Mouse (Mus musculus): ENCODE measurements around the gene Bcl2. TPM values are rescaled to one million over a fixed set of nuclear protein-coding genes. Genes with fewer than 3 reads are reported as not detected.

Bcl2 gene
- polyA plus RNA-seq, 1 experiment from 2014 or later: 18.1 TPM

- 55% methylated on average over 8 of the region's 8 CpGs for WGBS
- no peak for ATAC-seq (ENCODE audit: insufficient number of reproducible peaks, insufficient read depth, low FRiP score, low TSS enrichment)
Measured at GRCm38 (mm10) chr1:106612166-106613031, 101.7 kb downstream of the Bcl2 start.

DNA sequence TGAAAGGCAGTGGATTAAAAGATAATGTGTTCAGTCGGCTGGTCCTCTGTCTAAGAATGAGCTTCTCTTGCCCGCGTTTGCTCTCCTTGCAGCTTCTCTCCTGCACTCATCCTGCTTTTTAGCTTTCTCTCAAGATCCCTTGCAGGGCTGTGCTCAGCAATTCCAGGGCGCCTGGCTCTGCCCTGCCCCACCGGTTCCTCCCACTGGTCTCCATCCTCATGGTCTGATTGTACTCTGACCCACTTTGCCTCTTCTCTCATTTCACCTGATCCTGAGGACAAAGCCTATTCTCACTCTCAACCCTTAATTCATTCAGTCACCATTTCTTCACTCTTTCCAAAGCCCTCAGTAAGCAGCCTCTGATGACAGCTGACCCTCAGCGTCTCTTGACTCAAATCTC, 102.8 kb downstream of the Bcl2 start:
- 85% methylated on average over 6 of the region's 6 CpGs for WGBS
- Histone ChIP-seq H3K9ac (no peak overlapping the region), H3K4me3 (no peak overlapping the region), H3K27me3 (no peaks in the 10 kb centered on the region), H3K9me3 (no peaks in the 10 kb centered on the region), H3K36me3 (no peaks in the 10 kb centered on the region), H3K4me2 (replicated peaks) (no peak overlapping the region), H3K27ac (no peak overlapping the region), H3K4me1 (peaks cover 2% of the 10 kb centered on the region; the same call in 1 of the 2 replicates)
- ATAC-seq (ENCODE audit: insufficient number of reproducible peaks, insufficient read depth, low FRiP score, low TSS enrichment): no peak

More at GRCm38 (mm10) chr1:106612166-106613031, 101.7 kb downstream of the Bcl2 start:
- Histone ChIP-seq H3K27ac (no peak overlapping the region), H3K4me3 (no peak overlapping the region), H3K9me3 (no peaks in the 10 kb centered on the region), H3K4me2 (replicated peaks) (no peak overlapping the region), H3K9ac (no peak overlapping the region), H3K4me1 (peaks cover 2% of the 10 kb centered on the region; the same call in 1 of the 2 replicates), H3K36me3 (no peaks in the 10 kb centered on the region), H3K27me3 (no peaks in the 10 kb centered on the region)

- Histone ChIP-seq H3K4me1 (peaks cover 8% of the 10 kb centered on the region), H3K36me3 (no peaks in the 10 kb centered on the region), H3K4me2 (replicated peaks) (no peak overlapping the region), H3K27me3 (no peaks in the 10 kb centered on the region), H3K27ac (no peak overlapping the region), H3K9me3 (no peaks in the 10 kb centered on the region), H3K4me3 (no peak overlapping the region), H3K9ac (no peak overlapping the region)
- no peak for ATAC-seq (ENCODE audit: insufficient number of reproducible peaks, insufficient read depth, low FRiP score, low TSS enrichment)
- WGBS: 86% methylated on average over 4 of the region's 4 CpGs
Measured at GRCm38 (mm10) chr1:106608098-106608778, 105.8 kb downstream of the Bcl2 start.

- Histone ChIP-seq H3K9me3 (no peaks in the 10 kb centered on the region), H3K4me1 (peaks cover 16% of the 10 kb centered on the region), H3K9ac (no peak overlapping the region), H3K36me3 (no peaks in the 10 kb centered on the region), H3K27me3 (no peaks in the 10 kb centered on the region), H3K27ac (no peak overlapping the region), H3K4me3 (no peak overlapping the region), H3K4me2 (replicated peaks) (no peak overlapping the region)
- 92% methylated on average over 5 of the region's 5 CpGs for WGBS
- no peak for ATAC-seq (ENCODE audit: insufficient number of reproducible peaks, insufficient read depth, low FRiP score, low TSS enrichment)
Measured at GRCm38 (mm10) chr1:106606951-106607350, 107.1 kb downstream of the Bcl2 start.

DNA sequence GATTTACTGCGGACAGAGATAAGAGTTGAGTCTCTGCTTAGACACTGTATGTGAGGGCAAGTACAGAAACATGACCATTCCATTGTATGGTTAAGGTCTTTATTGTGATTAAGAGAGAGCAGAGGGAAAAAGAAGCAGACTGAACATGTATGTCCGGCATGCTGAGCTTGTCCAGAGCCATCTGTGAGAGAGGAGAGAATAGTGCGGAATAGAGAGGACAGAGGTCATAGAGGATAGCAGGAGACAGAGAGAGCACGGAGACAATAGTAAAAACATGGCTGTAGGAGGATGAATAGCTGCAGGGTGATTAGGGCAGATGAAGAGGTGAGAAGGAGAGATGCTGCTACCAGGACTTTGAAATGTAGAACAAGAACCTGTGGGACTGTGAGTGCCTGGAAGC, 110.7 kb downstream of the Bcl2 start:
- Histone ChIP-seq H3K4me2 (replicated peaks) (no peak overlapping the region), H3K9ac (no peak overlapping the region), H3K4me1 (peaks cover 14% of the 10 kb centered on the region), H3K27me3 (no peaks in the 10 kb centered on the region), H3K4me3 (no peak overlapping the region), H3K27ac (no peak overlapping the region), H3K9me3 (no peaks in the 10 kb centered on the region), H3K36me3 (no peaks in the 10 kb centered on the region)
- WGBS: 60% methylated on average over 4 of the region's 4 CpGs
- ATAC-seq (ENCODE audit: insufficient number of reproducible peaks, insufficient read depth, low FRiP score, low TSS enrichment): 0 out of 2 replicates have a peak, but pooled peaks have one; percentile 22

GRCm38 (mm10) chr1:106602941-106603340, 111.1 kb downstream of the Bcl2 start:
- no peaks in the 10 kb centered on the region for H3K27me3 ChIP-seq
- no peak overlapping the region; the same call in 1 of the 2 replicates for H3K9ac ChIP-seq
- H3K36me3 ChIP-seq: no peaks in the 10 kb centered on the region
- 0 out of 2 replicates have a peak overlapping the region, but pooled peaks have one; percentile 46 for H3K27ac ChIP-seq
- no peak overlapping the region for H3K4me3 ChIP-seq
- H3K9me3 ChIP-seq: no peaks in the 10 kb centered on the region
- peaks cover 14% of the 10 kb centered on the region for H3K4me1 ChIP-seq
- no peak for ATAC-seq (ENCODE audit: insufficient number of reproducible peaks, insufficient read depth, low FRiP score, low TSS enrichment)
- WGBS: 38% methylated on average over 6 of the region's 6 CpGs
- H3K4me2 ChIP-seq (replicated peaks): no peak overlapping the region

DNA sequence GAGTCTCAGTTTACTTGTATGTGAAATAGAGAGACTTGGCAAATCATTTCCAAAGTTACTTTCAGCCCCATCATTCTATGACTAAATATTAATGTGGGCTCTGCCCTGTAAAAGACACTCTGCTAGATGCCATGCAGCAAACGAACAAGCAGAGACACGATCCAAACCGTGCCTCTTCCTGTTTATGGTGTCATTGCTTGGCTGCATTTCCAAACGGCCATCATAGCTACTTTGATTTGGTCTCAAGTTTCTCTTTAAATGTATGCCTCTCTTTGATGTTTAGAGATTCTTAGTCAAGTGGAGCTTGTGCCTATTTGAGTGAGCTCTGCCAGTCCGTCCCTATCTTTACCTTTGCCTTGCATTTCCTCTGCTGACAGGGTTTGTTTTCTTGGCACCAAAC, 111.5 kb downstream of the Bcl2 start:
- H3K27me3 ChIP-seq: no peaks in the 10 kb centered on the region
- 0 out of 2 replicates have a peak overlapping the region, but pooled peaks have one; percentile 46 for H3K27ac ChIP-seq
- no peak for ATAC-seq (ENCODE audit: insufficient number of reproducible peaks, insufficient read depth, low FRiP score, low TSS enrichment)

GRCm38 (mm10) chr1:106601247-106601646, 112.8 kb downstream of the Bcl2 start:
- no peaks in the 10 kb centered on the region for H3K9me3 ChIP-seq
- no peak overlapping the region for H3K4me2 ChIP-seq (replicated peaks)
- H3K4me3 ChIP-seq: no peak overlapping the region
- H3K36me3 ChIP-seq: no peaks in the 10 kb centered on the region
- no peak overlapping the region for H3K9ac ChIP-seq
- 87% methylated on average over 4 of the region's 4 CpGs for WGBS
- ATAC-seq (ENCODE audit: insufficient number of reproducible peaks, insufficient read depth, low FRiP score, low TSS enrichment): no peak
- peaks cover 14% of the 10 kb centered on the region for H3K4me1 ChIP-seq
- H3K27ac ChIP-seq: no peak overlapping the region
- no peaks in the 10 kb centered on the region for H3K27me3 ChIP-seq

More for the DNA sequence above, 111.5 kb downstream of the Bcl2 start:
- H3K4me2 ChIP-seq (replicated peaks): no peak overlapping the region
- peaks cover 14% of the 10 kb centered on the region for H3K4me1 ChIP-seq
- no peaks in the 10 kb centered on the region for H3K36me3 ChIP-seq
- H3K4me3 ChIP-seq: no peak overlapping the region
- H3K9me3 ChIP-seq: no peaks in the 10 kb centered on the region
- H3K9ac ChIP-seq: no peak overlapping the region
- 42% methylated on average over 5 of the region's 5 CpGs for WGBS

- Histone ChIP-seq H3K4me3 (no peak overlapping the region), H3K9ac (no peak overlapping the region), H3K27ac (no peak overlapping the region), H3K9me3 (no peaks in the 10 kb centered on the region), H3K27me3 (no peaks in the 10 kb centered on the region), H3K36me3 (no peaks in the 10 kb centered on the region), H3K4me1 (peaks cover 14% of the 10 kb centered on the region), H3K4me2 (replicated peaks) (no peak overlapping the region)
- 79% methylated on average over 5 of the region's 5 CpGs for WGBS
- ATAC-seq (ENCODE audit: insufficient number of reproducible peaks, insufficient read depth, low FRiP score, low TSS enrichment): no peak
Measured at GRCm38 (mm10) chr1:106600841-106601240, 113.2 kb downstream of the Bcl2 start.

DNA sequence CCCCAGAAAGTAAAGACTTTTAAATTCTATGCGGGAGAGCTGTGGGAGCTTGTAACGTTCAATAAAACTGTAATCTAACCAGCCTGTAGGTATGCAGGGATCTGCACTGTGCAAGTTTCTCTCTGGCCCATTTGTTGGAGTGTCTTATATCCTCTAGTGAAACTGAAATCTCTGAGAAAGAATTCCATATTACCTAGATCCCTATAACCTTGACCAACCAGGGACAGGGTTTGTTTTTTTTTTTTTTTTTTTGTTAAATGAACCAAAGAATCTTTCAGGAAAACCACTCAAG, 115.8 kb downstream of the Bcl2 start:
- Histone ChIP-seq H3K4me1 (peaks cover 8% of the 10 kb centered on the region), H3K27me3 (no peaks in the 10 kb centered on the region), H3K9me3 (no peaks in the 10 kb centered on the region), H3K36me3 (no peaks in the 10 kb centered on the region), H3K9ac (no peak overlapping the region), H3K4me3 (no peak overlapping the region), H3K4me2 (replicated peaks) (no peak overlapping the region), H3K27ac (no peak overlapping the region)
- no peak for ATAC-seq (ENCODE audit: insufficient number of reproducible peaks, insufficient read depth, low FRiP score, low TSS enrichment)
- 60% methylated on average over 2 of the region's 2 CpGs for WGBS

GRCm38 (mm10) chr1:106597575-106598291, 116.3 kb downstream of the Bcl2 start:
- H3K9ac ChIP-seq: no peak overlapping the region
- peaks cover 3% of the 10 kb centered on the region; the same call in 1 of the 2 replicates for H3K4me1 ChIP-seq
- no peak for ATAC-seq (ENCODE audit: insufficient number of reproducible peaks, insufficient read depth, low FRiP score, low TSS enrichment)
- no peaks in the 10 kb centered on the region for H3K36me3 ChIP-seq
- H3K27ac ChIP-seq: no peak overlapping the region
- no peaks in the 10 kb centered on the region for H3K9me3 ChIP-seq
- no peak overlapping the region for H3K4me3 ChIP-seq
- no peaks in the 10 kb centered on the region for H3K27me3 ChIP-seq
- no peak overlapping the region for H3K4me2 ChIP-seq (replicated peaks)
- WGBS: 72% methylated on average over 5 of the region's 5 CpGs

All from embryonic facial prominence, embryonic 12.5 days (tissue).